Mouse (Mus musculus) cerebellum, adult 2 months (tissue): ENCODE data around the gene Lhx5. TPM values are rescaled to one million over a fixed set of nuclear protein-coding genes. Genes with fewer than 3 reads are reported as not detected.

ENCODE experiments used
- DNase-seq, 2 experiments: peaks; one replicate each; pipeline ENCODE4 v3.0.0; 2021
- H3K27ac ChIP-seq: fragments of 200-500 bp; 2 replicates; pipeline ENCODE4 v1.5.1; 2012; ENCODE audit warnings: low read length, control low read depth, inconsistent platforms; ENCODE audit not compliant: insufficient read depth
- H3K27me3 ChIP-seq: fragments of 200-500 bp; 2 replicates; pipeline ENCODE4 v1.6.1; 2012; ENCODE audit warnings: inconsistent platforms, mild to moderate bottlenecking, low read length, moderate library complexity; ENCODE audit not compliant: control insufficient read depth, insufficient read depth
- H3K4me1 ChIP-seq: fragments of 200-500 bp; 2 replicates; pipeline ENCODE4 v1.6.1; 2011; ENCODE audit warnings: low read length; ENCODE audit not compliant: control insufficient read depth, insufficient read depth
- H3K4me3 ChIP-seq: fragments of 200-500 bp; replicated peaks from 2 replicates; pipeline ENCODE3; 2011; ENCODE audit warnings: mild to moderate bottlenecking, low read depth, low read length, control low read depth; ENCODE audit not compliant: insufficient read depth
- CTCF ChIP-seq: fragments of 200-500 bp; IDR thresholded peaks from 2 replicates; pipeline ENCODE4 v1.5.1; 2011; ENCODE audit warnings: low read depth, mild to moderate bottlenecking, control low read depth, low read length, moderate library complexity, borderline replicate concordance; ENCODE audit not compliant: insufficient read depth
- POLR2A ChIP-seq: fragments of 200-500 bp; IDR thresholded peaks from 2 replicates; pipeline ENCODE4 v1.6.1; 2011; ENCODE audit warnings: low read length, control low read depth, borderline replicate concordance; ENCODE audit not compliant: insufficient read depth
- WGBS: fragments of 180-500 bp; shearing (Covaris S2); methylation state at CpG from one replicate; pipeline ENCODE4 v1.1.7; 2018; 5-methylcytosine and 5-hydroxymethylcytosine counted together
- polyA plus RNA-seq: library from polyadenylated mRNA; depleted of rRNA; stranded (reverse); fragments of >200 nt; gene quantifications from 2 replicates; pipeline ENCODE4 v1.2.3, GENCODE M21; 2012

Gene Lhx5
- polyA plus RNA-seq, 1 experiment: 7.7 TPM

- WGBS: under 1% methylated on average over 10 of the region's 10 CpGs
- Histone ChIP-seq H3K4me1 (no peaks in the 10 kb centered on the region), H3K27ac (no peak overlapping the region), H3K27me3 (peaks cover 7% of the 10 kb centered on the region; the same call in 1 of the 2 replicates), H3K4me3 (no peak overlapping the region)
- no peak for DNase-seq
- TF ChIP-seq CTCF (no peak), POLR2A (no peak)
These were observed 4.9 kb upstream of the Lhx5 start for GRCm38 (mm10) chr5:120426572-120426971.

GRCm38 (mm10) chr5:120427451-120427938, 4.0 kb upstream of the Lhx5 start:
- WGBS: under 1% methylated on average over 33 of the region's 33 CpGs

GRCm38 (mm10) chr5:120428189-120428838, 3.2 kb upstream of the Lhx5 start:
- 5% methylated on average over 21 of the region's 21 CpGs for WGBS
- Histone ChIP-seq H3K4me3 (no peak overlapping the region), H3K27ac (no peak overlapping the region), H3K27me3 (peaks cover 10% of the 10 kb centered on the region; the same call in 1 of the 2 replicates), H3K4me1 (no peaks in the 10 kb centered on the region)
- TF ChIP-seq POLR2A (no peak), CTCF (no peak)
- DNase-seq: peak in 1 of 2 experiments; percentile 15

More at GRCm38 (mm10) chr5:120427451-120427938, 4.0 kb upstream of the Lhx5 start:
- TF ChIP-seq POLR2A: no peak
- no peak for TF ChIP-seq CTCF
- Histone ChIP-seq H3K4me1 (no peaks in the 10 kb centered on the region), H3K27me3 (peaks cover 10% of the 10 kb centered on the region; the same call in 1 of the 2 replicates), H3K27ac (0 out of 2 replicates have a peak overlapping the region, but pooled peaks have one; percentile 5), H3K4me3 (no peak overlapping the region)
- DNase-seq: no peak

DNA sequence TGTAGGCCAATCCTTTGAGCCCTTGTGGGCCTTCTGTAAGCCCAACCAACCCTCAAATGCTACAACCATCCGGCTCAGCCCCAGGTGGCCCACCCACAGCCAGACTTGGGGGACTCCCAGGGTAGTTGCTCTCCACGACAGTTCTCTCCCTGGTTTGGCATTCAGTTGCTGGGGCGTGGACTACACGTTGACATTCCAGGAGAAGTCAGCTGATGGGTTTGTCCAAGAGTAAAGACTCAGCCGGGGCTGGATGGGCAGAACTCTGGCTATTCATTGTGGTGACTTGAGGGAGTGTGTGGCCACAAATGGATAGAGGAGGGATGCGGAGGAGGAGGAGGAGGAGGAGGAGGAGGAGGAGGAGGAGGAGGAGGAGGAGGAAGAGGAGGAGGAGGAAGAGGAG, 2.5 kb upstream of the Lhx5 start:
- no peak for DNase-seq
- Histone ChIP-seq H3K4me1 (no peaks in the 10 kb centered on the region), H3K27ac (no peak overlapping the region), H3K4me3 (no peak overlapping the region), H3K27me3 (peaks cover 10% of the 10 kb centered on the region; the same call in 1 of the 2 replicates)
- 3% methylated on average over 5 of the region's 6 CpGs for WGBS
- TF ChIP-seq CTCF (no peak), POLR2A (no peak)

GRCm38 (mm10) chr5:120429692-120430091, 1.8 kb upstream of the Lhx5 start:
- no peak for DNase-seq
- Histone ChIP-seq H3K4me1 (no peaks in the 10 kb centered on the region), H3K27me3 (peaks cover 9% of the 10 kb centered on the region; the same call in 1 of the 2 replicates), H3K4me3 (no peak overlapping the region), H3K27ac (no peak overlapping the region)
- no peak for TF ChIP-seq POLR2A
- TF ChIP-seq CTCF: no peak
- WGBS: 31% methylated on average over 6 of the region's 6 CpGs

DNA sequence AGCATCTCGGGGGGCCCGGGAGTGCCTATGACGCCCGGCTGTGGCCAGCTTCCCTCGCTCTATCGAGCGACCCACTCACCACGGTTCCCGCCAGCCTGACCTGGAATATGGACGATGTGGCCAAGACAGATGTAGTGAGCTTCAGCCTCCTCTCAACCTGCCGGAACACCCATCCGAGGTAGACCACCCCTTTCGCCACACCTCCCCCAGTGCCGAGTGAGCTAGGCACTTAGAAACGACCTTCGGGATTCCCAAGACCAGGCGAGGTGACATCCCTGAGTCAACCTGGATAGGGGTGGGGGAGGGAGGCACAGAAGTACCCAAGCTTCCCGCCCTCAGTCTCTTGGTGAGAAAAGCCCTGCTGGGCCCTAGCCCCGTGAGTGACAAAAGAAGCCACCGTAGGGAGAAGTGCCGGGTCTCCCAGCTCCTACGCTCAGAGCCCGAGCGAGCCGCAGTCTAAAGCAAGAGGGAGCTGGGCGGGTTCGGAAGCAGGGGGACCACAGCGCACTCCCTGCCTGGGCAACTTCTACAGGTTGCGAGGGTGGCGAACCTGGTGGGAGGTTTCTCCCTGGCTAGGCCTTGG, 407 bp upstream of the Lhx5 start:
- TF ChIP-seq POLR2A: no peak
- TF ChIP-seq CTCF: no peak
- peaks cover 5% of the 10 kb centered on the region; the same call in 1 of the 2 replicates for H3K27me3 ChIP-seq
- WGBS: 2% methylated on average over 30 of the region's 30 CpGs

GRCm38 (mm10) chr5:120432486-120433015, 1.1 kb downstream of the Lhx5 start:
- TF ChIP-seq CTCF: no peak
- TF ChIP-seq POLR2A: no peak
- DNase-seq: peak in 1 of 2 experiments; percentile 37
- peaks cover 8% of the 10 kb centered on the region; the same call in 1 of the 2 replicates for H3K27me3 ChIP-seq
- peak overlapping the region; percentile 14 for H3K4me3 ChIP-seq
- WGBS: under 1% methylated on average over 9 of the region's 9 CpGs
- no peaks in the 10 kb centered on the region for H3K4me1 ChIP-seq
- no peak overlapping the region for H3K27ac ChIP-seq

More for the DNA sequence above, 407 bp upstream of the Lhx5 start:
- no peaks in the 10 kb centered on the region for H3K4me1 ChIP-seq
- no peak overlapping the region for H3K27ac ChIP-seq
- no peak overlapping the region for H3K4me3 ChIP-seq
- peak in 1 of 2 experiments; percentile 18 for DNase-seq
